In the genomic region with DNA sequence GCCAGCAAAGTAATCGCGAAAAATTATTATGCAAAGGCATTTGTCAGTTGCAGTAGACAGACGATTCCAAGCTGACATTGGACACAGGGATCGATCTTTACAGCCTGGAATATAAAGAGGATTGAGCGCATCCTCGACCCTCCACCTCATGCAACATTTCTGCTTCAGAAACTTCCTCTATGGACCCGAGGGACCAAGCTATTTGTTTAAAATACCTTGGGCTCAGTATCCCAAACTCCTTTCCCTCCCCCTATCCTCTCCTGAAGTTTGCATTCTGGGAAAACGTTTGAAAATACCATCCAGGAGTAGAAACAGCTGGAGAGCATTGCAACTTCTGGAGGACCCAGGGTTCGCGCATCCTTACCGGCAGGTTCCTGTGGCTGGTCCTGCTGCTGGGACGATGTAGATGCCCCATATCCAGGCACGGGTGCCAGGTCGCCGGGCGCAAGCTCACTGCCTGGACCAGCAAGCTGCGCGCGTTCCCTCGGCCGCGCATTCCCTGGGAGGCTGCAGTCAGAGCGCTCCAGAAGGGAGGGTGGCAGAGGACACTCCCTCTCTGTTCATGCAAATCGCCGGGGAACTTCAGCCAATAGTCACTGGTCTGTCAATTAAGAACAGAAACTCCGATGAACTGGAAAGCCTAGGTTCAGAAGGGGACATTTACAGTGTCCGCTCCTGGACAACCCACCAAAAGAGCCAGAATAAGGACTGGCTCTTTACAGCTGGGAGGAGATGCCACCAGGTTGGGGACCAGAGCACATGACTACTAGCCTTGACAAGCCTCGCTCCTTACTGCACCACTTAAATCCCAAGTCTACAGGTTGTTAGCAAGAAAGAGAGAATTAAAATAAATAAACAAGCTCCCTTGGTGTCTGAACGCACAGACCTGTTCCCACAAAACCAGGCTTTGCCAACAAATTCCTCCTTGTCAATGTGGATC, we compare ENCODE assay signal across 8 mouse cellular contexts. TPM values are rescaled to one million over a fixed set of nuclear protein-coding genes. Genes with fewer than 3 reads are reported as not detected.
DNase-seq lines count a peak whose midpoint lies in the region; ATAC-seq lines count a peak whose summit lies in the region.

Gene Pcdh20 (minus strand): TSS at position 902 of the 940 bp plus-strand sequence.

- peak within 1 kb of the TSS; percentile 83 for H3K4me2 ChIP-seq in embryonic facial prominence, embryonic 14.5 days (ENCODE audit: low read depth, low read length)
- H3K4me2 ChIP-seq in midbrain, embryonic 15.5 days, result peak within 1 kb of the TSS; percentile 83

- peak within 1 kb of the TSS; percentile 43 for H3K9ac ChIP-seq in embryonic facial prominence, embryonic 14.5 days (ENCODE audit: low read depth, low read length)
- H3K9ac ChIP-seq in midbrain, embryonic 15.5 days, result peak within 1 kb of the TSS; percentile 43

- H3K27me3 ChIP-seq in embryonic facial prominence, embryonic 14.5 days (replicated peaks; ENCODE audit: control insufficient read depth, insufficient read depth, low read length), result no peaks in the 10 kb centered on the region
- H3K27me3 ChIP-seq in midbrain, embryonic 15.5 days (replicated peaks), result no peaks in the 10 kb centered on the region

- H3K9me3 ChIP-seq in embryonic facial prominence, embryonic 14.5 days (ENCODE audit: control insufficient read depth, low read length), result no peaks in the 10 kb centered on the region
- no peaks in the 10 kb centered on the region for H3K9me3 ChIP-seq in midbrain, embryonic 15.5 days

- H3K36me3 ChIP-seq in embryonic facial prominence, embryonic 14.5 days (ENCODE audit: control insufficient read depth, insufficient read depth, low read length), result no peaks in the 10 kb centered on the region
- no peaks in the 10 kb centered on the region for H3K36me3 ChIP-seq in midbrain, embryonic 15.5 days (replicated peaks)

- 2% methylated on average over 23 of the region's 29 CpGs for WGBS in embryonic facial prominence, embryonic 14.5 days
- 1% methylated on average over 29 of the region's 29 CpGs for WGBS in midbrain, embryonic 15.5 days

- no peaks in the 10 kb centered on the region; the same call in 1 of the 2 replicates for H3K4me1 ChIP-seq in embryonic facial prominence, embryonic 14.5 days (ENCODE audit: control insufficient read depth, insufficient read depth, low read length)
- H3K4me1 ChIP-seq in midbrain, embryonic 15.5 days, result peaks cover 22% of the 10 kb centered on the region

- DNase-seq in ovary, postnatal 36 days (ENCODE audit: low spot score), result peak; percentile 43
- no peak for DNase-seq in ovary, postnatal 10 days (ENCODE audit: low spot score)
- DNase-seq in embryonic facial prominence, embryonic 14.5 days (ENCODE audit: low spot score), result peak; percentile 63
- DNase-seq in heart, postnatal 14 days, result peak; percentile 19 to 27
- peak; percentile 59 for DNase-seq in left cerebral cortex, postnatal 4 days
- DNase-seq in B cell, adult 2 months, result no peak
- DNase-seq in kidney, postnatal 36 days, result no peak

- peak within 1 kb of the TSS; percentile 46 for H3K4me3 ChIP-seq in embryonic facial prominence, embryonic 14.5 days (ENCODE audit: low read depth, low read length)
- peak within 1 kb of the TSS; percentile 51 for H3K4me3 ChIP-seq in midbrain, embryonic 15.5 days

- intact Hi-C loops in heart, postnatal 14 days (cut with DNase I), result no loop called here
- intact Hi-C loops in left cerebral cortex, postnatal 4 days (cut with DNase I), result loop anchor here (10.0 kb wide), 1 partner anchor 514 kb away; no protein-coding TSS in a partner anchor

- no peak within 1 kb of the TSS for H3K27ac ChIP-seq in embryonic facial prominence, embryonic 14.5 days (replicated peaks; ENCODE audit: low read depth, low read length)
- no peak within 1 kb of the TSS for H3K27ac ChIP-seq in midbrain, embryonic 15.5 days

- ATAC-seq in embryonic facial prominence, embryonic 14.5 days (ENCODE audit: low read depth), result peak; percentile 88
- peak; percentile 79 for ATAC-seq in midbrain, embryonic 15.5 days (replicated peaks)

RNA-seq across cellular contexts. Expression of gene Pcdh20, which starts in this region (rescaled TPM):
- 4.2 and 4.3 TPM in 2 replicates for polyA plus RNA-seq in embryonic facial prominence, embryonic 14.5 days (2014; fragmentation: Nextera tagmentation; extraction: Ambion mirVana)
- under 1 TPM; 0.73 to 0.74 TPM for total RNA-seq in heart, postnatal 14 days (2021)
- 10 to 100 TPM; 12.3 to 15.9 TPM for total RNA-seq in left cerebral cortex, postnatal 4 days (2021)
- polyA plus RNA-seq in midbrain, embryonic 15.5 days (2015; fragmentation: Nextera tagmentation; extraction: Ambion mirVana), result 6.1 and 7.1 TPM in 2 replicates

Comparison
In these comparisons a context has a peak if more than half of its experiments do, and no peak if none do; other contexts are left out.
1. RNA of gene Pcdh20 (total RNA-seq): 12.3 to 15.9 TPM in left cerebral cortex, postnatal 4 days; 0.73 to 0.74 TPM in heart, postnatal 14 days; every median in the first group is over 4 times any median in the second.
2. DNase-seq: peak in ovary, postnatal 36 days (single experiment), embryonic facial prominence, embryonic 14.5 days (single experiment) and left cerebral cortex, postnatal 4 days (single experiment); none in ovary, postnatal 10 days (single experiment), B cell, adult 2 months (0 of 2) and kidney, postnatal 36 days (0 of 2).
3. Peak in DNase-seq in heart, postnatal 14 days; RNA of the gene not detected or under 1 TPM.